Mouse (Mus musculus) cerebellum, adult 2 months (tissue): ENCODE data around the gene C2cd2l.

ENCODE experiments used
- CTCF ChIP-seq: fragments of 200-500 bp; IDR thresholded peaks from 2 replicates; pipeline ENCODE4 v1.5.1; 2011; ENCODE audit warnings: low read depth, mild to moderate bottlenecking, control low read depth, low read length, moderate library complexity, borderline replicate concordance; ENCODE audit not compliant: insufficient read depth
- POLR2A ChIP-seq: fragments of 200-500 bp; IDR thresholded peaks from 2 replicates; pipeline ENCODE4 v1.6.1; 2011; ENCODE audit warnings: low read length, control low read depth, borderline replicate concordance; ENCODE audit not compliant: insufficient read depth

- TF ChIP-seq CTCF (no peak), POLR2A (no peak)
Observed at GRCm38 (mm10) chr9:44348546-44348945, 28.5 kb upstream of the C2cd2l start.
